Mouse (Mus musculus) midbrain, embryonic 14.5 days (tissue): Measurements from ENCODE around the gene Cphx2. TPM values are rescaled to one million over a fixed set of nuclear protein-coding genes. Genes with fewer than 3 reads are reported as not detected.
"Not testable (repeated sequence)": the region's sequence is repeated elsewhere in the genome, so short reads cannot be mapped to it uniquely, and the experiment has no call there.

Experiments used
- ATAC-seq: fragments of 200-750 bp; cut with Nextera tagmentation; 2 replicates; pipeline ENCODE4 v1.8.0; 2017; ENCODE audit warnings: moderate number of reproducible peaks, moderate library complexity; ENCODE audit not compliant: low FRiP score, low TSS enrichment
- DNase-seq: peaks from one replicate; pipeline ENCODE4 v3.0.0-alpha.2; 2015
- H3K27ac ChIP-seq: fragments of 300-500 bp; sonication (generic); replicated peaks from 2 replicates; pipeline ENCODE4 v1.5.1; 2014; ENCODE audit warnings: mild to moderate bottlenecking, low read depth, low read length, moderate library complexity
- H3K27me3 ChIP-seq: fragments of 300-500 bp; sonication (generic); 2 replicates; pipeline ENCODE4 v1.6.1; 2014; ENCODE audit warnings: low read length, control low read depth, mixed read lengths; ENCODE audit not compliant: control insufficient read depth, insufficient read depth
- H3K36me3 ChIP-seq: fragments of 300-500 bp; sonication (generic); 2 replicates; pipeline ENCODE4 v1.6.1; 2014; ENCODE audit warnings: low read length, control low read depth; ENCODE audit not compliant: control insufficient read depth, insufficient read depth
- H3K4me1 ChIP-seq: fragments of 300-500 bp; sonication (generic); 2 replicates; pipeline ENCODE4 v1.6.1; 2014; ENCODE audit warnings: mild to moderate bottlenecking, antibody characterized with exemption, low read length, control low read depth; ENCODE audit not compliant: control insufficient read depth, insufficient read depth
- H3K4me2 ChIP-seq: fragments of 300-500 bp; sonication (generic); 2 replicates; pipeline ENCODE4 v1.6.1; 2014; ENCODE audit warnings: mild to moderate bottlenecking, low read length, moderate library complexity
- H3K4me3 ChIP-seq: fragments of 300-500 bp; sonication (generic); replicated peaks from 2 replicates; pipeline ENCODE4 v1.5.1; 2014; ENCODE audit warnings: low read depth, low read length
- H3K9ac ChIP-seq: fragments of 300-500 bp; sonication (generic); replicated peaks from 2 replicates; pipeline ENCODE4 v1.6.1; 2014; ENCODE audit warnings: mild to moderate bottlenecking, low read length, moderate library complexity
- H3K9me3 ChIP-seq: fragments of 300-500 bp; sonication (generic); 2 replicates; pipeline ENCODE4 v1.6.1; 2016; ENCODE audit warnings: low read length, control low read depth, mixed read lengths; ENCODE audit not compliant: control insufficient read depth
- WGBS: fragments of 180-500 bp; shearing (Covaris S2); extraction: QIAGEN DNeasy Blood & Tissue Kit; methylation state at CpG from one replicate; pipeline ENCODE4 v1.1.7; 2014; 5-methylcytosine and 5-hydroxymethylcytosine counted together
- polyA plus RNA-seq: library from polyadenylated mRNA; unstranded; fragments of >200 nt; fragmentation: Nextera tagmentation; extraction: Ambion mirVana; gene quantifications from 2 replicates; pipeline ENCODE4 v1.2.1, GENCODE M21; 2014

The Cphx2 gene
- polyA plus RNA-seq, 1 experiment from 2014 or later, result not detected

GRCm38 (mm10) chr14:26066574-26067324 is 14.6 kb upstream of the Cphx2 start:
- WGBS, result no CpG with 5 or more reads among the region's 44 CpGs
- ATAC-seq, result peak; percentile 86; the same call in 1 of the 2 replicates
- H3K4me3 ChIP-seq, H3K9ac ChIP-seq, H3K27ac ChIP-seq, H3K4me2 ChIP-seq, H3K4me1 ChIP-seq, DNase-seq, H3K27me3 ChIP-seq, H3K36me3 ChIP-seq, H3K9me3 ChIP-seq: not testable (repeated sequence)

GRCm38 (mm10) chr14:26067325-26067633 is 14.0 kb upstream of the Cphx2 start, which contains the start of gene Tmem254c:
Gene Tmem254c, minus strand, starts transcription at chr14:26067355.
- H3K9ac ChIP-seq, H3K4me1 ChIP-seq, H3K9me3 ChIP-seq, H3K4me3 ChIP-seq, H3K36me3 ChIP-seq, H3K4me2 ChIP-seq, H3K27ac ChIP-seq, DNase-seq, H3K27me3 ChIP-seq: not testable (repeated sequence)
- no CpG with 5 or more reads among the region's 10 CpGs for WGBS
- ATAC-seq, result peak; percentile 76; the same call in 1 of the 2 replicates

DNA sequence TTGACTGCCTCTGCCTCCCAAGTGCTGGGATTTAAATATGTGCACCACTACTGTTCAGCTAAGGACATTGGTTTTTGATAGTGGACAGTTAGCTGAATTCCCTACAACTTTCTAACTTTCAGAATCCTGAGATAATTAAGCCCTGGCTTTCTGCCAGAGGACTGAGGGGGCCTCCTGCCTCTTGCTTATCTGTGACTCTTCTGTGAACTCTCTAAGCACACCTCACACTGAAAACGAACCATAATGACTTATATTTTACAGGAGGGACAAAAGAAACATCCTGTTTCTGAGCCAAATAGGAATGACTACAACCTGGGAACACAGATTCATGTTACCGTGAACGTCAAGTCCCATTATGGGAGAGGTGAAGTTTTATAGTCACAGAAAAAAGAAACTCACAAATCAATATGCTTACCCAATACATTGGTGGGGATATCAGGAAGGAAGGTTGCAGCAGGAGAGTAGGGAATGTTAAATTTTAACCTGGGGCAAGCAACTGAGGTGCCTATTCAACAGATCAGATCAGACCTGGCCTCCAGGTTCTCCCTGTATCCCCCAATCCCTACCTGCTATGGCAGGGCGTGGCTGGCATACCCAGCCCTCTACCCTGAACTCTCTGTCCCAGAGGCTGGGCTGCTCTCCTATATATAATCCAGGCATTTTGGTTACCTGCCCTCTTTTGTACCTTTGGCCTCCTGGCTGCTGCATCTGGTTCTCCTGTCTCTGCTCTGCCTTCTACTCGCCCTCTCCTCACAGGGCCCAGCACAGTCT is 4.5 kb upstream of the Cphx2 start:
- H3K4me3 ChIP-seq, H3K27me3 ChIP-seq, H3K27ac ChIP-seq, ATAC-seq, H3K9ac ChIP-seq, H3K4me2 ChIP-seq, DNase-seq, H3K9me3 ChIP-seq, H3K4me1 ChIP-seq, H3K36me3 ChIP-seq: not testable (repeated sequence)
- WGBS, result no CpG with 5 or more reads among the region's 5 CpGs

DNA sequence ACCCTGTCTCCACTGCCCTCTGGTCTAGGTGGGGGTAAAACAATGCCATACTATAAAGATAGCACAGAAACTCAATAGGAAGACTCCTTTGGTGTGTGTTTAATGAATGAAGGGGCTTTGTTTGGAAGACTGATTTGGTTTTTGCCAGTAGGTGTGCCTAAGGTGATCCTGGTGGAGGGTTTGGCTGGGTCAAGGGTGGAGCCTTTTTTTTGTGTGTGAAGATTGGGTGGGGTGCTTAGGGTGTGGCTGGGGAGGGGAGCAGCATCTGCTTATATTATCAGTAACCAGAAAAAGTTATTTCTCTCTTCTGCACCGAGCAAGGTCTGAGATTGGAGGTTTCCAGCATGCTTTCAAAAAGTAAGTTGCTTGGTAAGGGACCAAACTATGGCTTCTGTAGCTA is 681 bp downstream of the Cphx2 start, which contains the start of gene Cphx3:
Gene Cphx3, plus strand, starts transcription at position 301 of the 400 bp plus-strand sequence.
- H3K27me3 ChIP-seq, H3K9me3 ChIP-seq, H3K27ac ChIP-seq, ATAC-seq, H3K36me3 ChIP-seq, H3K4me3 ChIP-seq, H3K4me1 ChIP-seq, DNase-seq, H3K9ac ChIP-seq, H3K4me2 ChIP-seq: not testable (repeated sequence)
- WGBS, result no CpG with 5 or more reads among the region's 1 CpGs

- not testable (repeated sequence) for H3K27me3 ChIP-seq, H3K4me2 ChIP-seq, H3K27ac ChIP-seq, H3K9ac ChIP-seq, H3K9me3 ChIP-seq, H3K4me1 ChIP-seq, H3K4me3 ChIP-seq, ATAC-seq, H3K36me3 ChIP-seq, DNase-seq
- WGBS, result no CpG with 5 or more reads among the region's 3 CpGs
Observed at GRCm38 (mm10) chr14:26097622-26098021, 16.3 kb downstream of the Cphx2 start.

GRCm38 (mm10) chr14:26118150-26118549 is 36.8 kb downstream of the Cphx2 start, which contains the start of gene Duxbl2:
Gene Duxbl2, plus strand, starts transcription at chr14:26118349.
- H3K27ac ChIP-seq, H3K4me2 ChIP-seq, H3K36me3 ChIP-seq, H3K9ac ChIP-seq, H3K27me3 ChIP-seq, H3K9me3 ChIP-seq, H3K4me1 ChIP-seq, DNase-seq, H3K4me3 ChIP-seq: not testable (repeated sequence)
- WGBS, result no CpG with 5 or more reads among the region's 7 CpGs
- peak; percentile 53 for ATAC-seq

GRCm38 (mm10) chr14:26118550-26119000 is 37.3 kb downstream of the Cphx2 start:
- H3K27ac ChIP-seq, DNase-seq, H3K9ac ChIP-seq, H3K4me1 ChIP-seq, H3K4me3 ChIP-seq, H3K27me3 ChIP-seq, H3K36me3 ChIP-seq, H3K9me3 ChIP-seq, H3K4me2 ChIP-seq: not testable (repeated sequence)
- WGBS, result no CpG with 5 or more reads among the region's 18 CpGs
- peak; percentile 91 for ATAC-seq

- WGBS, result no CpG with 5 or more reads among the region's 7 CpGs
- not testable (repeated sequence) for H3K4me2 ChIP-seq
Observed at GRCm38 (mm10) chr14:26119095-26119494, 37.8 kb downstream of the Cphx2 start.

More at GRCm38 (mm10) chr14:26119095-26119494, 37.8 kb downstream of the Cphx2 start:
- DNase-seq, H3K9ac ChIP-seq, H3K4me3 ChIP-seq, H3K27me3 ChIP-seq, H3K9me3 ChIP-seq, H3K4me1 ChIP-seq, H3K36me3 ChIP-seq, H3K27ac ChIP-seq: not testable (repeated sequence)
- peak; percentile 29; the same call in 1 of the 2 replicates for ATAC-seq
